30 mouse cellular contexts compared by ENCODE assay signal in the genomic region with DNA sequence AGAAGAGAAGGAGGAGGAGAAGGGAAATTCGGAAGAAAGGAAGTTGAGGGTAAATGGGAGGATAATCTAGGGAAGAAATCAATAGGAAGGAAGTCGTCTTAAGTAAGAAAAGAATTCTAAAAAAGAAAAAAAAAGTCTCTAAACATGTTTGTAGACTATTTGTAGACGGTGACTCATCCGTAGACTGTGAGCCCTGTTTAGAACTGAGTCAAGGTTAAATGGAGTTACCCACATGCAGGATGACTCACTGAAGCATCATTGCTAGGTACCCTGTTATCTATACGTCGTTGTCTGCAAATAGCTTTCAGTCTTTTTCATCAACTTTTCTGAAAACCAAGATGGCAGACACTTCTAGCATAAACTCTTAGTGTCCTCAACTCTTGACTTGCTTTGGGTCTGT.
A peak's percentile ranks its signal among the peaks of the same experiment; 100 is the strongest.
DNase-seq lines count a peak whose midpoint lies in the region; ATAC-seq and TF ChIP-seq lines count a peak whose summit lies in the region.
"Had no signal": no experiment of that assay in that cellular context is flagged by ENCODE, and none has a peak within 500 bp of the region (broad histone marks: within the 10 kb centered on the region; RNA-seq: fewer than 3 reads in every experiment).

No protein-coding gene starts in this region.

- H3K4me2 ChIP-seq in CH12.LX (ENCODE audit: insufficient read depth, low read depth, poor library complexity, severe bottlenecking), result no peak overlapping the region
- no peak overlapping the region for H3K4me2 ChIP-seq in forebrain, embryonic 15.5 days (replicated peaks)
- H3K4me2 ChIP-seq in lung, postnatal 0 days (replicated peaks; ENCODE audit: low read depth, low read length), result no peak overlapping the region
- H3K4me2 ChIP-seq: embryonic facial prominence, embryonic 13.5 days; forebrain, embryonic 12.5 days; heart, embryonic 13.5 days; hindbrain, embryonic 14.5 days had no signal

- no peak for ATAC-seq in Patski
- ATAC-seq in forebrain, embryonic 15.5 days (replicated peaks), result no peak
- ATAC-seq in lung, postnatal 0 days, result no peak
- ATAC-seq: forebrain, embryonic 16.5 days; hindbrain, postnatal 0 days; inflammation-experienced regulatory T-cells, adult 6 months; intestine, postnatal 0 days had no signal

- WGBS in forebrain, embryonic 15.5 days, result 91% methylated on average over 6 of the region's 6 CpGs
- WGBS in lung, postnatal 0 days, result 81% methylated on average over 6 of the region's 6 CpGs

- POLR2A ChIA-PET in Patski (lab: Charles Lee), result no interaction called here

- no peak overlapping the region for H3K9ac ChIP-seq in CH12.LX (ENCODE audit: insufficient read depth, low read depth)
- no peak overlapping the region for H3K9ac ChIP-seq in forebrain, embryonic 15.5 days (replicated peaks)
- H3K9ac ChIP-seq in lung, postnatal 0 days (replicated peaks; ENCODE audit: low read depth), result no peak overlapping the region
- H3K9ac ChIP-seq: embryonic facial prominence, embryonic 13.5 days; forebrain, embryonic 12.5 days; heart, embryonic 13.5 days; hindbrain, embryonic 14.5 days had no signal

- CTCF ChIA-PET in Patski (lab: Charles Lee), result interaction anchor here (1.0 to 1.2 kb wide), 3 partner anchors 10 to 1076 kb away, joined by 3 read pairs; no protein-coding TSS in a partner anchor

- no peak for TF ChIP-seq RAD21 in CH12.LX (IDR thresholded peaks at IDR 0.05; ENCODE audit: low read depth, low read length)

- TF ChIP-seq POLR2A in CH12.LX (IDR thresholded peaks at IDR 0.05; ENCODE audit: low read depth, low read length), result no peak

- no peak overlapping the region for H3K27ac ChIP-seq in CH12.LX (ENCODE audit: insufficient read depth, low read depth)
- H3K27ac ChIP-seq in forebrain, embryonic 15.5 days (replicated peaks), result no peak overlapping the region
- no peak overlapping the region for H3K27ac ChIP-seq in lung, postnatal 0 days (ENCODE audit: low read length)
- H3K27ac ChIP-seq: embryonic facial prominence, embryonic 10.5 days; embryonic facial prominence, embryonic 13.5 days; forebrain, embryonic 12.5 days; heart, adult 2 months; heart, embryonic 10.5 days; heart, embryonic 13.5 days; hindbrain, embryonic 14.5 days; hindbrain, postnatal 0 days had no signal

- in situ Hi-C loops in CH12.LX (cut with MboI; ENCODE audit: low pct_ligation_motif_present, low pct_unique_long_range_greater_than_20kb, low sequenced_read_pairs), result no loop called here
- in situ Hi-C loops in Patski (cut with MboI; ENCODE audit: low pct_unique_long_range_greater_than_20kb), result no loop called here

- TF ChIP-seq EP300 in CH12.LX (IDR thresholded peaks at IDR 0.05; ENCODE audit: low read length), result peak; percentile 56
- TF ChIP-seq EP300 in lung, postnatal 0 days (IDR thresholded peaks at IDR 0.05), result no peak

- peaks cover 0 to 5% of the 10 kb centered on the region in 2 experiments; a peak in 2 of 4 replicates for H3K4me1 ChIP-seq in CH12.LX (ENCODE audit: control insufficient read depth in 1 of 2, insufficient read depth in 2 of 2)
- peaks cover 2% of the 10 kb centered on the region; the same call in 1 of the 2 replicates for H3K4me1 ChIP-seq in forebrain, embryonic 15.5 days
- no peaks in the 10 kb centered on the region for H3K4me1 ChIP-seq in lung, postnatal 0 days (ENCODE audit: insufficient read depth, low read depth, low read length)
- H3K4me1 ChIP-seq: embryonic facial prominence, embryonic 10.5 days; embryonic facial prominence, embryonic 13.5 days; forebrain, embryonic 12.5 days had no signal

- dilution Hi-C loops in CH12.LX (cut with MboI; ENCODE audit: extremely low pct_ligation_motif_present, extremely low pct_unique_long_range_greater_than_20kb, low sequenced_read_pairs), result no loop called here

- no peaks in the 10 kb centered on the region for H3K36me3 ChIP-seq in CH12.LX (replicated peaks in 1 of 2; ENCODE audit: control insufficient read depth in 1 of 2, insufficient read depth in 1 of 2, low read length in 1 of 2)
- H3K36me3 ChIP-seq in forebrain, embryonic 15.5 days, result no peaks in the 10 kb centered on the region
- H3K36me3 ChIP-seq in lung, postnatal 0 days (ENCODE audit: insufficient read depth, low read length), result no peaks in the 10 kb centered on the region
- H3K36me3 ChIP-seq: embryonic facial prominence, embryonic 10.5 days; embryonic facial prominence, embryonic 13.5 days; forebrain, embryonic 12.5 days; G1E; heart, embryonic 10.5 days; heart, embryonic 13.5 days had no signal

- peak; percentile 8 for DNase-seq in adrenal gland, adult 2 months
- no peak for DNase-seq in adrenal gland, postnatal 4 days (ENCODE audit: low spot score in 2 of 2)
- peak; percentile 89 for DNase-seq in 3T3-L1 (ENCODE audit: low read depth, low spot score)
- DNase-seq in CH12.LX (ENCODE audit: extremely low read depth), result peak; percentile 57
- peak; percentile 19 for DNase-seq in Patski (ENCODE audit: low read depth, low spot score)
- DNase-seq in cerebellum, postnatal 25 days, result no peak
- DNase-seq in lung, postnatal 0 days (ENCODE audit: low spot score), result no peak
- DNase-seq: adrenal gland, postnatal 14 days; cerebellum, adult 18-20 months; cerebellum, adult 9-10 months; cerebellum, postnatal 36 days; embryo, embryonic 11 days; gastrocnemius, postnatal 25 days; heart, adult 2 months; heart, postnatal 14 days; heart, postnatal 4 days; kidney, adult 2 months had no signal

- H3K9me3 ChIP-seq in CH12.LX (replicated peaks; ENCODE audit: low read length), result no peaks in the 10 kb centered on the region
- H3K9me3 ChIP-seq in forebrain, embryonic 15.5 days, result no peaks in the 10 kb centered on the region
- no peaks in the 10 kb centered on the region for H3K9me3 ChIP-seq in lung, postnatal 0 days (ENCODE audit: low read length)
- H3K9me3 ChIP-seq: embryonic facial prominence, embryonic 10.5 days; embryonic facial prominence, embryonic 13.5 days; forebrain, embryonic 12.5 days; G1E; heart, embryonic 10.5 days; heart, embryonic 13.5 days had no signal

- H3K79me2 ChIP-seq in CH12.LX (replicated peaks; ENCODE audit: control insufficient read depth, extremely low read depth, insufficient read depth, poor library complexity, severe bottlenecking), result no peaks in the 10 kb centered on the region

- H3K27me3 ChIP-seq in CH12.LX (replicated peaks) (no peaks in the 10 kb centered on the region), Patski (no peaks in the 10 kb centered on the region)
- H3K27me3 ChIP-seq in forebrain, embryonic 15.5 days, result no peaks in the 10 kb centered on the region
- no peaks in the 10 kb centered on the region for H3K27me3 ChIP-seq in lung, postnatal 0 days (replicated peaks; ENCODE audit: insufficient read depth, low read length)
- H3K27me3 ChIP-seq: embryonic facial prominence, embryonic 13.5 days; forebrain, embryonic 12.5 days; heart, embryonic 13.5 days had no signal

- TF ChIP-seq CTCF in CH12.LX (conservative IDR thresholded peaks at IDR 0.05 in 1 of 2, IDR thresholded peaks at IDR 0.05 in 1 of 2; ENCODE audit: low read depth in 2 of 2, low read length in 2 of 2) (no peak), Patski (IDR thresholded peaks at IDR 0.05) (no peak)
- TF ChIP-seq CTCF in lung, postnatal 0 days (IDR thresholded peaks at IDR 0.05), result no peak

- no peak overlapping the region for H3K4me3 ChIP-seq in CH12.LX (replicated peaks in 1 of 3; ENCODE audit: low read depth in 2 of 3, low read length in 2 of 3, poor library complexity in 1 of 3)
- no peak overlapping the region for H3K4me3 ChIP-seq in forebrain, embryonic 15.5 days
- H3K4me3 ChIP-seq in lung, postnatal 0 days (ENCODE audit: low read depth, low read length), result no peak overlapping the region
- H3K4me3 ChIP-seq: embryonic facial prominence, embryonic 10.5 days; embryonic facial prominence, embryonic 13.5 days; erythroblast, embryonic 14.5 days; forebrain, embryonic 12.5 days; heart, adult 2 months; heart, embryonic 10.5 days; heart, embryonic 13.5 days had no signal

TF ChIP-seq in CH12.LX, 34 proteins besides CTCF, POLR2A, EP300 and RAD21:
- TF ChIP-seq RCOR1 (conservative IDR thresholded peaks at IDR 0.05; ENCODE audit: low read depth, low read length), result no peak
- TF ChIP-seq MEF2A (IDR thresholded peaks at IDR 0.05; ENCODE audit: borderline replicate concordance, low read depth, low read length), result peak; percentile 93
- peak; percentile 83 for TF ChIP-seq JUND (conservative IDR thresholded peaks at IDR 0.05; ENCODE audit: low read depth, low read length)
- TF ChIP-seq BHLHE40 (IDR thresholded peaks at IDR 0.05; ENCODE audit: low read depth, low read length), result peak; percentile 30; the same call in 1 of the 2 replicates
- TF ChIP-seq ZNF384 (IDR thresholded peaks at IDR 0.05; ENCODE audit: low read depth, low read length), result peak; percentile 81
- no peak for TF ChIP-seq PAX5 (IDR thresholded peaks at IDR 0.05; ENCODE audit: low read length)
- TF ChIP-seq ETS1 (conservative IDR thresholded peaks at IDR 0.05; ENCODE audit: low read depth, low read length), result 0 out of 2 replicates have a peak, but pooled peaks have one; percentile 51
- TF ChIP-seq IRF4 (IDR thresholded peaks at IDR 0.05; ENCODE audit: low read depth, low read length), result peak; percentile 65
- no peak for TF ChIP-seq MYC (IDR thresholded peaks at IDR 0.05; ENCODE audit: low read depth, low read length)
- peak; percentile 75; the same call in 1 of the 2 replicates for TF ChIP-seq JUN (IDR thresholded peaks at IDR 0.05; ENCODE audit: insufficient read depth, low read depth, low read length)

Comparison
In these comparisons a context has a peak if more than half of its experiments do, and no peak if none do; other contexts are left out.
1. DNase-seq: peak in adrenal gland, adult 2 months (single experiment), 3T3-L1 (single experiment), CH12.LX (single experiment) and Patski (single experiment); none in adrenal gland, postnatal 4 days (0 of 2), cerebellum, postnatal 25 days (0 of 2) and lung, postnatal 0 days (single experiment).